Mouse (Mus musculus): ENCODE results near the gene Plac8.

Plac8 gene

GRCm38 (mm10) chr5:100578863-100579411 lies 6.9 kb upstream of the Plac8 start:
- DNase-seq, result no peak

- DNase-seq, result no peak
Observed at GRCm38 (mm10) chr5:100574771-100575170, 2.7 kb upstream of the Plac8 start.

- DNase-seq, result no peak
Observed at GRCm38 (mm10) chr5:100573256-100573655, 1.2 kb upstream of the Plac8 start.

GRCm38 (mm10) chr5:100570716-100571115 lies 1.3 kb downstream of the Plac8 start:
- no peak for DNase-seq

GRCm38 (mm10) chr5:100569997-100570595 lies 1.9 kb downstream of the Plac8 start:
- no peak for DNase-seq

- DNase-seq, result no peak
Observed at GRCm38 (mm10) chr5:100569250-100569934, 2.7 kb downstream of the Plac8 start.

GRCm38 (mm10) chr5:100568802-100569201 lies 3.2 kb downstream of the Plac8 start:
- no peak for DNase-seq

- no peak for DNase-seq
Observed at GRCm38 (mm10) chr5:100568177-100568576, 3.9 kb downstream of the Plac8 start.

GRCm38 (mm10) chr5:100567258-100568032 lies 4.6 kb downstream of the Plac8 start:
- DNase-seq, result no peak

GRCm38 (mm10) chr5:100566798-100567197 lies 5.2 kb downstream of the Plac8 start:
- DNase-seq, result no peak

- DNase-seq, result no peak
Observed at GRCm38 (mm10) chr5:100562702-100563101, 9.3 kb downstream of the Plac8 start.

- DNase-seq, result no peak
Observed at GRCm38 (mm10) chr5:100559357-100559756, 12.7 kb downstream of the Plac8 start.

GRCm38 (mm10) chr5:100558783-100559182 lies 13.3 kb downstream of the Plac8 start:
- DNase-seq, result no peak

- no peak for DNase-seq
Observed at GRCm38 (mm10) chr5:100557537-100557936, 14.5 kb downstream of the Plac8 start.

GRCm38 (mm10) chr5:100557019-100557418 lies 15.0 kb downstream of the Plac8 start:
- DNase-seq, result no peak

GRCm38 (mm10) chr5:100553426-100553825 lies 18.6 kb downstream of the Plac8 start:
- DNase-seq, result no peak

GRCm38 (mm10) chr5:100551952-100552351 lies 20.1 kb downstream of the Plac8 start:
- DNase-seq, result no peak

- no peak for DNase-seq
Observed at GRCm38 (mm10) chr5:100550151-100550550, 21.9 kb downstream of the Plac8 start.

GRCm38 (mm10) chr5:100549311-100549710 lies 22.7 kb downstream of the Plac8 start:
- DNase-seq, result no peak

- DNase-seq, result no peak
Observed at GRCm38 (mm10) chr5:100548236-100548635, 23.8 kb downstream of the Plac8 start.

- DNase-seq, result no peak
Observed at GRCm38 (mm10) chr5:100546294-100547080, 25.6 kb downstream of the Plac8 start.

GRCm38 (mm10) chr5:100536638-100537037 lies 35.4 kb downstream of the Plac8 start:
- no peak for DNase-seq

GRCm38 (mm10) chr5:100535826-100536225 lies 36.2 kb downstream of the Plac8 start:
- DNase-seq, result no peak
